Mouse (Mus musculus) layer of hippocampus, adult 11-12 months (tissue): ENCODE results near the gene Ppfia1.

Source experiments
- DNase-seq: peaks from one replicate; pipeline ENCODE4 v3.0.0; 2022; ENCODE audit warnings: low spot score

The Ppfia1 gene

DNA sequence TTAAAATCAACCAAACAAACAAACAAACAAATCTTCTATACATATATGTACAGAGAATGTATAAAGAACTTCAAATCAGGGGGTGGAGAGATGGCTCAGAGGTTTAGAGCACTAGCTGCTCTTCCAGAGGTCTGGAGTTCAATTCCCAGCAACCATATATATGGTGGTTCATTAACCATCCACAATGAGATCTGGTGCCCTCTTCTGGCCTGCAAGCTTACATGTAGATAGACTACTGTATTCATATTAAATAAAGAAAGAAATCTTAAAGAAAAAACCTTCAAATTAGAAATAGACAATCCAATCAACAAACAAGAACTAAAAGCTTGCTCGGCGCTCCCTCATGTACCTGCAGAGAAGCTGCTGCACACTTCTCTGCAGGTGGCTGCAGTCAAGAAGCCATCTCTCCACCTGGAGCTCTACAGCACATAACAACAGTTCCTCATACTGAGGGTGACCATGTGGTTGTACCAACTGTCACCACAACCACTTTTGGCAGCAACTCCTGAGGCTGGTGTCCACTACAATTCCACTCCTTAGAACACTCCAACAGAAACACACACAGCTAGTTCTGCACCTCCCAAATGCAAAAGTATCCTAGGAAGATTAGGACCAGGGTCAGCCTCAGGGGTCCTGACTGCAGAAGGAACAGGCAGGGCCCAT lies 3.5 kb downstream of the Ppfia1 start:
- no peak for DNase-seq

DNA sequence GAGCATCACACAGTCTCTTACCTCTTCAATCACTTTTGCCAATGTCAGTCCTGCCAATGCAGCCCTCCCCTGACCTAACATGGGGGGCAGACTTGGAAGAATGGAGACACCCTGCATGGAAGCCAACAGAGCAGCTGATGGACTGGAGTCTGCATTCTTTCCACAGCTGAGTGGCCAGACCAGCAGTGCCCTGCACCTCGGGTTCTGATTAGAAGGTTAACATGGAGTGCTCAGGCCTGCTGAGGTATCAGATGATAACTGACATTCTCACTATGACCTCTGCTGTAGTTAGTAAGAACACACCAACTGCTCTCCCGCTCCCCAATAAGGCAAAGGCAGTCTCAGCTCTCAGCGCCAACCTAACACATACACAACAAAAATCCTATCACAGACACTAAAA lies 8.3 kb downstream of the Ppfia1 start:
- DNase-seq, result no peak

DNA sequence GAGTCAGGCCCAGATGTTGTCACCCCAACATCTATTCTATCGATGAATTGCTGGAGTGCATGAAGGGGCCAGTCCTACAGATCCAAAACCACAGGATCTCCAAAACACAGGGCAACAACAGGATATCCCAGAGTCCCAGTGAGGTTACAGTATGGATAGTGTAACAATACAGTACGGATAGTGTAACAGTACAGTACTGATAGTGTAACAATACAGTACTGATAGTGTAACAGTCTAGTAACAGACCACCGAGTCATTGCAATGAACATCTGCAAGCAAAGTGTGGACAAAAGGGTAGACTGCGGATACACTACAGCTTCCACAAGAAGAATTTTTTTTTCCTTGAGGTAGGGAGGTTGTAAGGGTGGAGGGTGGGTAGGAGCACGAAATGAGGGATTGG lies 12.2 kb downstream of the Ppfia1 start:
- DNase-seq, result no peak

DNA sequence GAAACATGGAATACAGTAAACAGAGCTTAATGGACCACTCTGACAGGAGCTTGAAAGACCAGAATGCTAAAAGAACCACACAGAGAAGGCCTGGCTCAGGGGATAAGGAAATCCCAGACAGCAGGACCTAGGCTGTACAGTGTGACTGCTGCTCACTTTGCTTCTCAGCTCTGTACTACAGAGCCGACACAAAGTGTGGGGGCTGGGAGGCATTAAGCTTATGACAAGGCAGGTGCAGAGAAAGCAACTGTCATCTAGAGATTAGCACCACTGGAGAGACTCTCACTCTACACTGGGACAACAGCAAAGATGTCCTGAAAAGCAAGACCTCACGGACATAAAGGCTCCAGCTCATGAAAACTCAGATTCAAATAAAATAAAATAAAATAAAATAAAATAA lies 14.4 kb downstream of the Ppfia1 start:
- no peak for DNase-seq

DNA sequence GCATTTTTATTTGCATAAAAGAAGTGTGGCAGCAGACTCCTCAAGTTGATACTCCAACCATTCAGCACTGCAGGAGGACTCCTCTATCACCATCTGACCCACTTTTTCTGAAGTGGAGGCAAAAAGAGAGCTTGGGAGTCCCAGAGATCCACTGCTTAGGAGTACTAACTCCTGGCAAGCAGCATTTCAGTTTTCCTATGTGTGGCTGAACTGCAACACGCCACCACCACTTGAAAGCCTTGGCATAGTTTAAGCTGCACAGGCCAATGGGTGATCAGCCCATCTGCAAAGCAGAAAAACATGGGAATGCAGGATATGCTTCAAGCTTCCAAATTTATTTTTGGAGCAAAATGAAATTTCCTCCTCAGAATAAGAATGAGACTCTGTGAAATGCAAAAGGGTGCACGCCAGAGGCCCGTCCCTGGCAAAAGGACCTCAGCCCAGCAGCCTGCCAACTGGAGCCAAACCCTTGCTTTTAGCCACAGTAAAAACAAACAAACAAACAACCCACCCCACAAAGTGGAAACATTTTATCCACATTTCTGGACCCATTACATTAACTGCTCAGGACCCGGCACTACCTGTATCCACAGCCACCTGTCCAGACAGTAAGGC lies 15.4 kb downstream of the Ppfia1 start:
- no peak for DNase-seq

DNA sequence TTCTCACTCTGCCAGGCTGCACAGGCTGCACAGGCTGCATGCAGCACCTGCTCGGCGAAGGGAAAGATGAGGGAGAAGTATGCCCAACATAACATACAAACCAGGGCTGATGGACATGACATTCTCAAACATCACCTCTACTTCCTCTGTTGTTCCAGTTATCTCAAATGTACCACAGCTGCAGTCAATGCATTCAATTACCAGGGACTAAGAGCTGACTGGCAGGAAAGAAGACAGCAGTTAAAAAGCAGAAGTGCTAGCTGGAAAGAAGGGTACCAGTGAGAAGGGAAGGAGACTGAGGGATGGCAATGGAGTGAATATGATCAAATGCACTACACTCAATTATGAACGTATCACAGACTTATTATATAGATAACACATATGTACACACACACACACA lies 17.2 kb downstream of the Ppfia1 start:
- DNase-seq, result no peak

DNA sequence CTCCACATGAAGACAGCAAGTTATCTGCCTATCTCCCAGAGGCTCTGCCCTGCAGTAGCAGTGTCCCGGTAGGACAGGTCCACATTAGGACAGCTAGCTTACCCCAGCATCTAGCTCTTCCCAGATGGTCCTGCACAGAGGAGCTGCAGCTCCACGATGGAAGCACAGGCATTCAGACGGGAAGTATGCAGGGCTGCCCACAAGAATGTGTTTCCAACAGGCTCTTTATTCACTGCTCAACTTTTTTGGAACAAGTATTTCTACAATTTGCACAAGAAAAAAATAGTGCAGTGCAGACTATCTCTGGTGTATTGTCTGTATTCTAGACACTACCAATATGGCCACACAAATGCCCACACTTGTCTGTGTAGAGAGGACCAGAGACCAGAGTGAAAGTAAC lies 18.8 kb downstream of the Ppfia1 start:
- no peak for DNase-seq

DNA sequence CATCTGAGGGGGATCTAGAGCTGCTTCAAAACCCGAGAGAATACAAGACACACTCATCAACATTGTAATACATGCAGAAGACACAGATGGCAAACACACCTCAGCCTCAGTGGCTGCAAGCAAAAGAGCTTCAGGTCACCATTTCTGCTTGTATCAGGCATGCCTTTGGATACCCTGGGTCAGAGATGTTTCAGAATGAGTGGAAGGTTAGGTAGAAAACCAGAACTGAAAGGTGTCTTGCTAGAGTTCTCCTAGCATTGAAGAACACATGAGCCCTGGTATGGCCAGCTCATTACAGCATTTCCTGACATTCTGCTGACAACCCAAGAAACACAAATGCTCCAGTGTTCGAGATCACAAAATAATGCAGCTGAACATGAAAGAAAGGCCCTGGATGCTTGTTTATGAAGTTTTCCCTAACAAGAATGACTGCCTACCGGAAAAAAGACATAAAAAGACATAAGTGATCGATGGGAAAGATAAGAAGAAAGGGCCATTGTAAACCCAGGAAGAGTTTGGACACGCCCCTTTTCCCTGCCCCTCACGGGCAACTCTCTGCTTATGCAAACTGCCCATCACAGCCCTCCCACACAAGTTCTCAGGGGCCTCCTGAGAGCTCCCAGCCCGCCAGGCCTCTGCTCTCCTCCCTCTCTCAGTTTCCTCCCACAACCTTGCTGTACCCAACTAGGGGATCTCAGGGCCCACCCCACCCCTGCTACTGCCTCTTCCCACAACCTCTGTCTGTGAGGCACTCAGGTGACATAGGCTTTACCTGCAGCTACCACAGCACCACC lies 21.7 kb downstream of the Ppfia1 start:
- DNase-seq, result no peak

DNA sequence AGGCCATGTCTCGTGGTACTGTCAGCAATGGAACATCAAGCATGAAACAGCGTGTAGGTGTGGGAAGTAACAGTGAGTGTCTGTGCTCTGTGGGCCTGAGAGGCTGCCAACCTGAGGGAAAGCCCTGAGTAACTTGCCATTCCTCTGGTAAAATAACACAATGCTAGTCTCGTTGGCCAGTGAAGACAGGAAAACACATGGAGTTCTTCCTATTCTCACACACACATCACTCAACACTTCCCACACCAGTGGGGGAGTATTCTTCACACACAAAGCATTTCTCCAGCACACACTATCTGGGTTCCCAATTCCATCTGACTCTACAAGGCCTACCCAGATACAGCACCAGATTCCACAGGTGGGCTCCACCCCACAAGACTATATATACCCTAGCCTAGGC lies 23.7 kb downstream of the Ppfia1 start:
- DNase-seq, result no peak

DNA sequence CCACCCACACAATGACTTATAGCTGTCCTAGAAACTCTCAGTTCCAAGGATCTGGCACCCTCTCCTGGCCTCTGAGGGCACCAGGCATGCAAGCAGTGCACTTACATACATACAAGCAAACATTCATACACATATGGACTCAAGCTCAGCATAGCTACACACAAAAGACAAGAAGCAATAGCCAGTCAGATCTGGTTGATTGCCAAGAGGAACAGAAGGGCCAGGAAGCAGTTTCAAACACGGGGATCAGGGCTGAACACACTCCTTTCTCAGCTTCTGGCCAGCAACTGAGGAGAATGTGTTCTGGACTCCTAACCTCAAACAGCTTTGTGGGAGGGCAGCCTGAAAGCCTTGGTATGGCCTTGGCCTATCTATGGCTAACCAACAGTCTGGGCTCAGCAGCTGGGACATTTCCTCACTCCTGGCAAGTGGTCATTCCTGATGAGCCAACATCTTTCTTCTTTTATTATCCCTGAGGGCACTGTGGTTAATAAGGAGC lies 25.8 kb downstream of the Ppfia1 start:
- DNase-seq, result no peak

DNA sequence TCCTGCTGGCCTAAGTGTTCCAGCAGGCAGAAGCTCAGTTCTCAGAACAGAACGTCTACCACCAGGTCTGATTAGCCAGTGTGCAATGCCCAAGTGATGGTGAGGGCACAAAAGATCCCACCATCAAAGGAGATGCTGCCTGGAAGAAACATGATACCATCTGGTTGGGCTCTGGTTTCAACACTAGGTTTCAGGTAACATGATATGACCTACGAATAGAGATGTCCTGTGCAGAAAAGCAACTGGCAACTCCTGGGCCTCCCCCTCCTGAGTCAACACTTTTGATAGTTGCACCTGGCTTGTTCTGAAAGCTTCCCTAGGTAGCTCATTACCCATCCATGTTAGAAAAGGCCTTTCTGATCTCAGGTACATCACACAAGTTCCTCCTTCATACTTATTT lies 26.9 kb downstream of the Ppfia1 start:
- no peak for DNase-seq

DNA sequence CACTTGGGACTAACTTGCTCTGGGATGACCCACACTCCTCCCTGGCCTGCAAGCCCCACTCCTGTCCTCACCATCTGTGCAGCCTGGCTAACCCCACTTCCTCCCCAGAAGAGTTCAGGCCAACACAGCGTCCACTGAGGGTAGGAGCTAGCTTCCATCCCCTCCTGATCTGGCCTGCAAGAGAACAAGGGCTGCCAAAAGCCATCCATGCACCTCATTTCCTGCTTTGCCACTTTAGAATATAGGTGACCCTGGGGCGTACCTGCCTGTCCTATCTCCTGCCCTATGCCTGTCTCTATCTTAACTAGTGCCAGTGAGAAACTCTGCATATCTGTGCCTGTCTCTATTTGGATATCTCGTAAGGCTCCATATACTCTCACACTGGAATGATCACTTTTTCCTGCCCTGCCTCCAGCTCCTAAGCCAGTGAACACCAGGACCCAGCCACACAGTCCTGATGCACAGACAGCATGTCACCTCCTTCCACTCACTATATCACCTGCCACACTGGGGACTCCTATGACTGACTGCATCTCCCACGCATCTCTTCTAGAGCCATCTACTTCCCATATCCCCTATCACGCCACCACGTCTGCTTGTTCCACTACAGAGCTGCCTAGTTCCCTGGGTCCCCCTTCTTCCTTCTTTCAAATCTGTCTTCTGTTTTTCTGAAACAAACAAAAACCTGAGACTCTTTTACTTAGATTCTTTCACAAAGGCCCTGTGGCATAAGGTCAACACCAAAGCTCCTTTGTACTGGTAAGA lies 28.9 kb downstream of the Ppfia1 start:
- no peak for DNase-seq

DNA sequence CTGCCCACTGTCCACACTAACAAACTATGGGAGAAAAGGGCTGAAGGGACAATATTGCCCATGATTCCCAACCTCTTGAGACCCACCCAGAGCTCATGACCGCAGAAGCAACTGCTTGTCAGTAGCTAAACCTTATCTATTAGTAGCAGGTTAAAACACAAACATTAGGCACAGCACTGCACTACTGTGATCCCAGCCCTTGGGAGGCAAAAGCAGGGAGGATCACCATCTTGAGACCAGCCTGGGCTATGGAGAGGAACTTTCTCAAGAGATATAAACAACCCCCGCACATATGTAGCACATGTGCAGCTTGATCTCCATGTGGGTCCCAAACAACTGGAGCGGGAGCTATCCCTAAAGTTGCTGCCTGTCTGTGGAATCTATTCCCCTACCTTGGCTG lies 30.1 kb downstream of the Ppfia1 start:
- DNase-seq, result no peak

DNA sequence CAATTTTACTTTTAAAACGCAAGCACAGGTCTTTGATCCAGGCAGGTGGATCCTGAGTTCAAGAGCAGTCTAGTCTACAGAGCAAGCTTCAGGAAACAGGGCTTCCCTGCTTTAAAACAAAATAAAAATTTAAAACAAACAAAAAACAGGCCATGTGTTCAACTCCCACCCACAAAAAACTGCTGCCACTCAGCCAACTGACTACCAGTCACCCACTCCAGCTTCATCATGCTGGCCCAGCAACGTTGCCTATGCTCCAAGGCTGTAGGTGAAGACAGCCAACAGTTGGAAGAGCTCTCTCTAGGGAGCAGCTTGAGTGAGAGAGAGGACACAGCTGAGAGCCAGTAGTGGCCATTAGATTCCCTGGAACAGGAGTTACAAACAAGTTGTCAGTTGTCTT lies 31.6 kb downstream of the Ppfia1 start:
- DNase-seq, result no peak

DNA sequence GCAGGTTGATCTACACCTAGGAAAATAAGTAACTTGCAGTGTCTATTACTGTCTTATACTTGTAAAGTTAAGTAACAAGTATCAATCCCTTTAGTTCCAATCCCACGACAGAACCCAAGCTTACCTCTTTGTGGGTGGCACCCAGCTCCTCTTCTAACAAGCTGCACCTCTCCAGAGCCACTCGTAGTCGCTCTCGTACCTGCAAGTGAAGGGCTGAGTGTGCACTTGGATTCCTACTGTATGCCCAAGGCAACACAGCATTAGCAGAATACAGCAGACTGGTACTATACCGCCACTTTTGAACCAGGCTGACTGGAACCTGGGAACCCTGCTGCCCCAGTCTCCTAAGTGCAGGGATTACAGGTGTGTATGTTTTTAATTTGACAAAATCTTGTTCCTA lies 33.7 kb downstream of the Ppfia1 start:
- no peak for DNase-seq

DNA sequence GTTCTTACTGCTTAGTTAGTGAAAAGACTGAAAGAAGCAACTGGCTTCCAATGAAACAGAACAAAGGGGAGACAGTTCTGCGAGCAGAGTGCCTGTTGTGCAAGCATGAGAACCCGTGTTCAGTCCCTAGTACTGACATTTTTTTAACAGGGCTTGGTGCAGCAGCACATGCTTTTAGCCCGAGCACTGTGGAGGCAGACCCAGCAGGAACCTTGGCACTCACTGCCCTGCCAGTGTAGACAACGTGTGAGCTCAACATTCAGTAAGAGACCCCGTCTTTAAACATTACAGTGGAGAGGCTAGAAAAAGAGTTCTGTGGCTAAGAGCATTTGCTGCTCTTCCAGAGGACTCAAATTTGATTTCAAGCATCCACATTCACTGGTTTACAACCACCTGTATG lies 36.8 kb downstream of the Ppfia1 start:
- DNase-seq, result no peak

DNA sequence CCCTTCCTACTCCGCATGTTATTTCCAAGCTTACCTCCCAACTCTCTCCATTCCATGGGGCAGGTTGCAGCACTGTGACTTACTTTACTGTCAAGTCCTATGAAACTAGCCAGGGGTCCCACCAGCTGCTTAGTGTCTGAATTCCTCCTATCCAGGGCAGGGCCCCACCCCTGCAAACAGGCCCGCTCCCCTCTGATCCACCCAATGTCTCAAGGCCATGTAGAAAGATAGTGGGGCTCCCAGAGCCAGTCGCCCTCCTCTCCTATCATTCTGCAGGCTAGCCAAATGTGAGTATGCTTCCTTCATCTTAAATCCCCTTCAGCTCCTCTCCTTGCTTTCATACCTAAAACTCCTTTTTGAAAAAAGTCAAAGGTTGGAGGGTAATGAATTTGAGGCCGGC lies 44.4 kb downstream of the Ppfia1 start:
- DNase-seq, result no peak

DNA sequence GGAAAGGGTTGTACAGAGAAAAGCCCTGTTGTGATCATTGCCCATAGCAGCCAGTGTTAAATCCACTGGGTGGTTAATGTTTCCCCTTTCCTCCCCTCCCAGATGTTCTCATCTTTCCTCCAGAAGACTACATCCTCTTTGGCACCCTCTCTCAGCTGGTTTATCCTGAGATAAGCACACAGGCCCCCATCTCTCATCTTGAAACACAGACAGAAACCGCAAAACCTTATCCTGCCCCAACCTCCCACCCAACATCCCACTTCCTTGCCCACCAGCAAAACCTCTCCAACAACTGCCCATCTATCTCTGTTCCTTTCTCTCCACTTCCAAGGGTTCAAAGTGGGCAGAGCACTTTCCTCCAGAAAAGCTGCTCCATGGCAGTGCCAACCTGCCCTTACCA lies 46.7 kb downstream of the Ppfia1 start:
- no peak for DNase-seq

DNA sequence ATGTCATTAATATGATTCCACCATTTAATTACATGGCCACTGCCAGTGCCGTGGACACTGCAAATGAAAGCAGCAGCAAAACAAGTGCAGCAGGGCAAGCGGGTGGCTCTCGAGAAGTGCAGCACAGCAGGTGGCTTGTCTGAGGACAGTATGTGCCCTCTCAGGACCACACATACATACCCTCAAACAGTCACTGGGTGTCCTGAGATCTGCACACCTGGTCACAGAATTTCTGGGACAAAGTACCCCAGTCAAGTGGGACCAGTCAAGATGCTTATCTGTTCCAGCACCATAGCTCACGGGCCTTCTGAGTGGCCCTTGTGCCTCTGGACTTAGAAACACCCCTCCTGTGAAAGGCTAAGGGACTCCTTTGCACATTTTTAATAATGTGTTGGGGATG lies 49.6 kb downstream of the Ppfia1 start:
- DNase-seq, result no peak

DNA sequence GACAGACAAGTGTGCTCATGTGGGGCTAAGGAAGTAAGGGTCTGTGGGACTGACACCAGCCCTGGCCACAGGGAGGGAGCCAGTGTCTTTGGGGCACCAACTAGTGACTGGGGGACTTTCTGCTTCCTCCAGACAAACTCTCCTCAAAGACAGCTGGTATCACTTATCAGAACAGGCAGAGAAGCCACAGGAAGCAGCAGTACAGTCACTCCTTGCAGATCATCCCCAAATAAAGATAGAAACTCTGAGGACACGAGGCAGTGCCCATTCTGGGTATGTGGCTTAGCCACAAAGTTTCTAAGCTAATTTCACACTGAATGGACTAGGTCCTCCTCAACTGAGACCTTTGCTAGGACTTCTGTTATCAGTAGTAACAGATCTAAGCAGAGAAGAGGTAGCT lies 60.6 kb downstream of the Ppfia1 start:
- DNase-seq, result no peak

DNA sequence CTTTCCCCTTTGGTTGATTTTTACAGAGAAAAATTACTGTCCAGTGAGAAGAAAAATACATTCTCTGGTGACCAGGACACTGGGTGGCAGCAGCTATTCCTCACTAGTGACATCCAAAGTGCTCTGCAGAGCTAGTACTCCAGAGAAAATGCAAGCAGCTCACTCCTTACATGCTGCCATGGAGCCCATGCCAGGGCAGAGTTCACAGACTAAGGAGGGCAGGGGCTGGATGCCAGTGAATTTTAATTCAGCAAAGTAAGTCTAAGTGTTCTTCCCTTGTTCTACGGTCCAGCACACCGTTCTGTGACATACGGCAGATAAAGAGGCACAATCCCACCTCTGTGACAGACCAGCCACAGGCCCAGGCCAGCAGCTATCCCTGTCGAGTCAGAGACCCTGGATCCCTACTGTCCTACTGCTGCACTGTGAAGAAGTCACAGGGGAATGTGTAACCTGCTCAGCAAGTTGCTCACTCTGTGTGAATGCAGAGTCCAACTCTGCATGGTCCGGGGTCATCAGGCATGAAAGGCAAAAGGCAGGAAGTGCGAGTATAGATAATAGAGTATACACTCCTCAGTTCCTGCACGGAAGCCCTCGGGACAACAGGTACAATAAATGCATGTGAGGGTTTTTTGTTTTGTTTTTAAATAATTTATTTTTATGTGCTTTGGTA lies 63.2 kb downstream of the Ppfia1 start:
- no peak for DNase-seq
